Mouse (Mus musculus) olfactory bulb, adult 2 months (tissue): ENCODE data around the gene Ccr8.

ENCODE experiments used
- CTCF ChIP-seq: fragments of 200-500 bp; IDR thresholded peaks from 2 replicates; pipeline ENCODE4 v1.5.1; 2012; ENCODE audit warnings: low read depth, mild to moderate bottlenecking, low read length, moderate library complexity; ENCODE audit not compliant: insufficient read depth
- POLR2A ChIP-seq: fragments of 200-500 bp; IDR thresholded peaks from 2 replicates; pipeline ENCODE4 v1.6.1; 2012; ENCODE audit warnings: mild to moderate bottlenecking, low read depth, low read length, moderate library complexity; ENCODE audit not compliant: insufficient read depth

DNA sequence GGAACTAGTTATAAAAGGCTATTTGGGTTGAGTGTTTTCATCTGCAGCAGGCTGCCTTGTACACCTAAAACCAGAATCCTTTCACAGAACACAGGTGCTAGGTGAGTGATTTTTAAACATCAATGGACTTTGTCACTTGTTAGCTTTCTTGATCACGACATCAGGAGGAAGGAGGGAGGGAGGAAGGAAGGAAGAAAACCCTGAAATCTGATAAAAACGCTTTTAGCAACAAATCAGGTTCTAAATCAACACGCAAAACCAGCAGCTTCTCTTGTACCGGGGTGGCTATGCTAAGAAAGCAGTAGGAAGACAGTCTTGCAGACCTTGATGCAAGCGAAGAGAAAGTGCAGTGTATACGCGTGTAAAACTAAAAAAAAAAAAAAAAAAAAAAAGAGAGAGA, 12.0 kb upstream of the Ccr8 start:
- TF ChIP-seq POLR2A = no peak
- no peak for TF ChIP-seq CTCF
